Mouse (Mus musculus): ENCODE results near the gene Hoxb4. TPM values are rescaled to one million over a fixed set of nuclear protein-coding genes. Genes with fewer than 3 reads are reported as not detected.

The Hoxb4 gene
- total RNA-seq, 2 experiments from 2014 or later = not detected

DNA sequence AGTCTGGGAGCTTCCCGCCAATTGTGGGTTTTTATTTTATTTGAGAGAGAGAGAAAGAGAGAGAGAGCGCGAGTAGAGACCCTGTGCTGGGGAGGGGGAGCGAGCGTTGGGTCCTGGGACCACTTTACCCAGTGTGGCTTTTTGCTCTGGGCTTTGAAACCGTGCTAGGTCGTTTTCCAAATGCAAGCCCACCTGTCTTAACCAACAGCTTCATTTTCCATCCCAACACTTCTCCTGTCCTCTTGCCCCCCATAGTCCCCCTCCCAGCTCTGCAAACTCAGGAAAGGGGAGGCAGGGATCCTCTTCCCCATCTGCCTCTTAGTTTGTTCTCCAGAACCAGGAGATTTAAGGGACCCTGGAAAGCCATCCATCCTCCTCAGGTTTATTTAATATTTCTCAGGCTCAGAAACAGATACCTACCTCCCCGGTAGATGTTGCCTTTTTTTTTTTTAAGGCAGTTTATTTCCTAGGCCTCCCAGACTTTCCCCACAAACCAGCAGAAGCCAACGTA, 36.8 kb downstream of the Hoxb4 start:
- intact Hi-C loops (cut with DNase I) = loop anchor here (5.0 kb wide), 3 partner anchors 88 to 348 kb away; partner anchors contain the start of gene Igf2bp1
- no peak for DNase-seq (ENCODE audit: low spot score in 2 of 2)

DNA sequence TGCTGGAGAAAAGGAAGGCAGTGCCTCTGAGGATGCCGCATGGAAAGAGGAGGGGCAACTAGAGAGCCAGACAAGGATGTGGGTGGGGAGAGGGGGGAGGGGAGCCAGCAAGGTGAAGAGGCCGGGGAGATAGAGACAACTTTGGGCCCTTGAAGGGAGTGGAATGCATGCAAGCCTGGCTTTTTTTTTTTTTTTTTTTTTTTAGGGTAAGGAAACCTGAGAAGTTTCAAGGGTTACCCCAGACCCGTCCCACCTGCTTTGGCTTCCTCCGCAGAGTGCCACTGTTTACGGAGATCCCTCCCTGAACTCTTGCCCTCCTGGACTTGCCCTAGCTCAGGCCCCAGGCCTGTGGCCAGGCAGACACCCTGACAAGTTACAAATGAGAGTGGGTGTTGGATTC, 45.7 kb downstream of the Hoxb4 start:
- intact Hi-C loops (cut with DNase I) = no loop called here
- DNase-seq (ENCODE audit: low spot score in 2 of 2) = no peak

DNA sequence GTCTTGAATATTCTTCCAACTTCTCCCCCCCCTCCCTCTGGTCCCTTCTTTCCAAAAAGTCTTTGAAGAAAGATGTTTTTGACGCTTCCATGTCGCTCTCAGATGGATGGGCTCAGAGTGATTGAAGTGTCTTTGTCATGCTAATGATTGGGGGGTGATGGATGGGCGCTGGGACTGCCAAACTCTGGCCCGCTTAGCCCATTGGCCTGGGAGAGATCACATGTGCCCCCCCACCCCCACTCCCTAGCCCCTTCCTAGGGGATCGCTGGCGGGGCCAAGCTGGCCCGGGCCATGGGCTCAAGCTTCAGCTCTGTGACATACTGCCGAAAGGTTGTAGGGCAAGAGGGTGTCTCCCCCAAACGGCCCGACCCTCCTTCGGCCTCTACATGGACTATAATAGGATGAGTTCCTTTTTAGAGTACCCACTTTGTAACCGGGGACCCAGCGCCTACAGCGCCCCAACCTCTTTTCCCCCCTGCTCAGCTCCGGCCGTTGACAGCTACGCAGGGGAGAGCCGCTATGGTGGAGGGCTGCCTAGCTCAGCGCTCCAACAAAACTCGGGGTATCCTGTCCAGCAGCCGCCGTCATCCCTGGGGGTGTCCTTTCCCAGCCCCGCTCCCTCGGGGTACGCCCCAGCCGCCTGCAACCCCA, 47.5 kb downstream of the Hoxb4 start, which contains the start of gene Hoxb1:
Gene Hoxb1, plus strand, starts transcription at position 312 of the 651 bp plus-strand sequence.
- intact Hi-C loops (cut with DNase I) = no loop called here

DNA sequence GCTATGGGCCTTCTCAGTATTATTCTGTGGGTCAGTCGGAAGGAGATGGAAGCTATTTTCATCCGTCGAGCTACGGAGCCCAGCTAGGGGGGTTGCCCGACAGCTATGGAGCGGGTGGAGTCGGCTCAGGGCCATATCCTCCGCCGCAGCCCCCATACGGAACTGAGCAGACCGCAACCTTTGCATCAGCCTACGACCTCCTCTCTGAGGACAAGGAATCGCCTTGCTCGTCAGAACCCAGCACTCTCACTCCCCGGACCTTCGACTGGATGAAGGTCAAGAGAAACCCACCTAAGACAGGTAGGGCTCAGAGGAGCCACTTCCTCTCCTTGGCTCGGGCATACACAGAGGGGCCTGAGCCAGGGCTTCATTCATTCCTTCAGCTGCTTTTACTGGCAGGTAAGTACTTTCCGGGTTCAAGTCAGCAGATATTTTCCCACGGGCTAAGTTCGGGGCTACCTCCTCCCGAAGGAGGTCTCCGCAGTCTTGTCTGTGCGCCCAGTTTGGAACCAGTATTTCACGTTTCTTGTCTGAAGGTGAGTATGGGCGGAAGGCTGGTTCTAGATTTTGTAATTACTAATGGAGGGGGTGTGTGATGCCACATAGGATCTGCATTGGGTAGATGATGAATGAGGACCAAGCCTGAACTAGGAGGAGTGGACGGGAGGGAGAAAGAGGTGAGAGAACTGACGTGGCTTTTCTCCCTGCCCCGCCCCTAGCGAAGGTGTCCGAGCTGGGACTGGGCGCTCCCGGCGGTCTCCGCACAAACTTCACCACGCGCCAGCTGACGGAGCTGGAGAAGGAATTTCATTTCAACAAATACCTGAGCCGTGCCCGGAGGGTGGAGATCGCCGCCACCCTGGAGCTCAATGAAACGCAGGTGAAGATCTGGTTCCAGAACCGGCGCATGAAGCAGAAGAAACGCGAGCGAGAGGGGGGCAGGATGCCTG, 48.3 kb downstream of the Hoxb4 start:
- no peak for DNase-seq (ENCODE audit: low spot score in 2 of 2)
- intact Hi-C loops (cut with DNase I) = no loop called here

More for the DNA sequence above, 47.5 kb downstream of the Hoxb4 start, which contains the start of gene Hoxb1:
- no peak for DNase-seq (ENCODE audit: low spot score in 2 of 2)

DNA sequence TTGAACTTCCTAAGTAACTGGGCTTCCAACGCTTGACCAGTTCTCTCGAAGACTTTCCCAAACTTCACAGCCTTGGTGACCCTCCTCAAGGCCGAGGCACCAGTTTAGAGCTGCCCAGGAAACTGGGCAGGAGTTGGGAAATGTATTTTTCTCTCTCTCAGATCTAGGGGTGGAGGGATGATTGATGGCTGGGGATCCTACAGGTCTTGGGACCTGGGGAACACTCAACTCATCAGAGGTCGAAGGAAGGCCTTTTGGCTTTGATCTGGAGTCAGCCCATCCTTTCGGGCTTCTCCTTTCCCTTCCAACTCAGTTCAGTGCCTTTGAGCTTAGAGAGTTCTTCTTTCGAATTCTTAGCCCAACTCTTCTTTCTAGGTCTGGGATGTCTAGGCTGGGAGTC, 49.1 kb downstream of the Hoxb4 start:
- intact Hi-C loops (cut with DNase I) = no loop called here
- DNase-seq (ENCODE audit: low spot score in 2 of 2) = no peak

DNA sequence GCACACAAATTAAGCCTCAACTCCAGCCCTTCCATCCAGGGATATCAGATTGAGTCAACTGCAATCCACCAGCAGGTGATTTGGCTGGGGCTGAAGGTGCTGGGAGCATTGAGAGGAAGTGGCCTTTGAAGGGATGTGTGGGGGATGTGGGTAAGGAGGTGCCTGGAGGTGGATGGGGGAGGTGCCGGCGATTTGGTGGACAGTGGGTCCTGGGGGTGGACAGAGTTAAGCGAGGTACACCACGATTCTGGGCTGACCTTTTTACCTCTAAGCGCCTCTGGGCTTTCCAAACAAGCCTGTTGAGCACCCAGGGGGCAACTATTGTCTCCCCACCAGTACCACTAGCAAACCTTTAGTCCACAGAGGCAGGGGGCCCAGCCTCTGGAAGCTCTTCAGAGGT, 50.6 kb downstream of the Hoxb4 start:
- DNase-seq (ENCODE audit: low spot score in 2 of 2) = no peak

DNA sequence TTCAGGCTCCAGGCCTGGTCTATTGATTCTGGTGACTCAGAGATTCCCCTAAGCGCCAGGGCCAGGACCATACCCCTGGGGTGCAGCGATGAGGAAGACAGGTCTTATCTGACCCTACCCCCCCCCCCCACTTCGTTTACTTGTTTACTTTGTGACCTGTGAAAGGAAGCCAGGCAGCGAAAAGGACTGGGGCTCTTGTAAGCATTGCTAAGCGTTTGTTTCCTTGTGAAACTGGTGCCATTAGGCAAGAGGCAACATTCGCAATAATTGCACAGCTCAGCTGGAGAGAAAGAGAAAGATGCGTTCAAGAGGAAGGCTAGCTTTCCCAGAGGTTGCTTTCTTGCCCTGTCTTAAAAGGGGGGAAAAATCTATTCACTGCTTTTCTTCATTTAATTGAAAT, 51.1 kb downstream of the Hoxb4 start:
- intact Hi-C loops (cut with DNase I) = no loop called here
- no peak for DNase-seq (ENCODE audit: low spot score in 2 of 2)

More for the DNA sequence above, 50.6 kb downstream of the Hoxb4 start:
- intact Hi-C loops (cut with DNase I) = no loop called here

Small RNAs within 50 kb of the gene (microRNA-seq; reads per million reads assigned to microRNA genes)
- gene Mir10a = 7.1 to 7.9 reads per million in 2 experiments

Other genes with a start within 250 kb of the Hoxb4 start
- gene Atp5g1, start 242.6 kb upstream of the Hoxb4 start, total RNA-seq (2021) = 100 to 1,000 TPM; 435 to 483 TPM
- not detected for gene Calcoco2, start 206.3 kb upstream of the Hoxb4 start, total RNA-seq (2021)
- not detected for gene Ttll6, start 184.5 kb upstream of the Hoxb4 start, total RNA-seq (2021)
- gene Hoxb13, start 124.0 kb upstream of the Hoxb4 start, total RNA-seq (2021) = not detected
- not detected for gene Hoxb9, start 46.8 kb upstream of the Hoxb4 start, total RNA-seq (2021)
- not detected for gene Hoxb8, start 36.4 kb upstream of the Hoxb4 start, total RNA-seq (2021)
- gene Hoxb7, start 31.6 kb upstream of the Hoxb4 start, total RNA-seq (2021) = not detected
- not detected for gene Hoxb6, start 25.8 kb upstream of the Hoxb4 start, total RNA-seq (2021)
- not detected for gene Hoxb5, start 14.9 kb upstream of the Hoxb4 start, total RNA-seq (2021)
- not detected for gene Hoxb3, start 5.1 kb downstream of the Hoxb4 start, total RNA-seq (2021)
- gene Hoxb2, start 32.3 kb downstream of the Hoxb4 start, total RNA-seq (2021) = not detected
- gene Hoxb1, start 47.5 kb downstream of the Hoxb4 start, total RNA-seq (2021) = not detected
- gene Skap1, start 146.3 kb downstream of the Hoxb4 start, total RNA-seq (2021) = 1 to 10 TPM; 1.3 to 1.9 TPM